13 mouse cellular contexts compared by ENCODE assay signal in genomic region chr2:71315022-71315421, GRCm38 (mm10). TPM values are rescaled to one million over a fixed set of nuclear protein-coding genes. Genes with fewer than 3 reads are reported as not detected.
DNase-seq lines count a peak whose midpoint lies in the region; ATAC-seq and TF ChIP-seq lines count a peak whose summit lies in the region.
"Had no signal": no experiment of that assay in that cellular context is flagged by ENCODE, and none has a peak within 500 bp of the region (broad histone marks: within the 10 kb centered on the region; RNA-seq: fewer than 3 reads in every experiment).

No protein-coding gene starts in this region.

- no peak overlapping the region for H3K27ac ChIP-seq in kidney, postnatal 0 days
- peak overlapping the region; percentile 67 for H3K27ac ChIP-seq in embryonic facial prominence, embryonic 12.5 days
- H3K27ac ChIP-seq: layer of hippocampus, adult 2 months had no signal

- no peak overlapping the region for H3K9ac ChIP-seq in kidney, postnatal 0 days (ENCODE audit: low read depth, low read length)
- H3K9ac ChIP-seq in embryonic facial prominence, embryonic 12.5 days: no peak overlapping the region

- 0 out of 2 replicates have a peak, but pooled peaks cover 5% of the 10 kb centered on the region for H3K4me1 ChIP-seq in kidney, postnatal 0 days (replicated peaks; ENCODE audit: insufficient read depth, low read length)
- peaks cover 31% of the 10 kb centered on the region for H3K4me1 ChIP-seq in embryonic facial prominence, embryonic 12.5 days

- peak; percentile 56 for DNase-seq in kidney, postnatal 0 days (ENCODE audit: low spot score)
- no peak for DNase-seq in kidney, adult 8-10 months
- DNase-seq in embryo, embryonic 10.5 days (ENCODE audit: low spot score): peak; percentile 61
- peak; percentile 62 for DNase-seq in mesoderm, embryonic 11.5 days (ENCODE audit: low read depth, low spot score)
- no peak for DNase-seq in layer of hippocampus, postnatal 36 days
- DNase-seq in adrenal gland, adult 2 months: no peak
- DNase-seq: adrenal gland, postnatal 10 days; cerebellum, adult 11 months; heart, adult 18-20 months; left cerebral cortex, postnatal 4 days; lung, adult 2 months had no signal

- H3K36me3 ChIP-seq in kidney, postnatal 0 days (ENCODE audit: insufficient read depth, low read length): 0 out of 2 replicates have a peak, but pooled peaks cover 8% of the 10 kb centered on the region
- peaks cover 21% of the 10 kb centered on the region; the same call in 1 of the 2 replicates for H3K36me3 ChIP-seq in embryonic facial prominence, embryonic 12.5 days

- no peaks in the 10 kb centered on the region for H3K27me3 ChIP-seq in kidney, postnatal 0 days (ENCODE audit: insufficient read depth, low read length)
- H3K27me3 ChIP-seq in embryonic facial prominence, embryonic 12.5 days: no peaks in the 10 kb centered on the region

- H3K4me2 ChIP-seq in kidney, postnatal 0 days (ENCODE audit: low read length): peak overlapping the region; percentile 47
- peak overlapping the region; percentile 32 for H3K4me2 ChIP-seq in embryonic facial prominence, embryonic 12.5 days (replicated peaks)

- no peak for TF ChIP-seq CTCF in kidney, postnatal 0 days (IDR thresholded peaks at IDR 0.05; ENCODE audit: low read depth)

- H3K9me3 ChIP-seq in kidney, postnatal 0 days (replicated peaks; ENCODE audit: low read length): no peaks in the 10 kb centered on the region
- H3K9me3 ChIP-seq in embryonic facial prominence, embryonic 12.5 days: no peaks in the 10 kb centered on the region

- WGBS in kidney, postnatal 0 days: 43% methylated on average over 14 of the region's 14 CpGs
- WGBS in embryonic facial prominence, embryonic 12.5 days: 33% methylated on average over 14 of the region's 14 CpGs

- ATAC-seq in kidney, postnatal 0 days (replicated peaks; ENCODE audit: low FRiP score, low read depth): no peak
- no peak for ATAC-seq in embryonic facial prominence, embryonic 12.5 days (ENCODE audit: insufficient number of reproducible peaks, insufficient read depth, low FRiP score, low TSS enrichment)

- peak overlapping the region; percentile 20 for H3K4me3 ChIP-seq in kidney, postnatal 0 days (replicated peaks; ENCODE audit: low read depth, low read length)
- H3K4me3 ChIP-seq in embryonic facial prominence, embryonic 12.5 days: no peak overlapping the region
- H3K4me3 ChIP-seq: layer of hippocampus, adult 2 months had no signal

RNA-seq across cellular contexts. Expression of gene Slc25a12, which starts 52.5 kb away (rescaled TPM):
- polyA plus RNA-seq in kidney, postnatal 0 days (2015; fragmentation: Nextera tagmentation; extraction: Ambion mirVana): 50.9 and 51.4 TPM in 2 replicates
- polyA plus RNA-seq in embryonic facial prominence, embryonic 12.5 days (2016; fragmentation: Nextera tagmentation; extraction: Ambion mirVana): 44.0 and 45.8 TPM in 2 replicates
- total RNA-seq in layer of hippocampus, postnatal 36 days (2021): 100 to 1,000 TPM; 155 to 160 TPM
- total RNA-seq in adrenal gland, adult 2 months (2021): 10 to 100 TPM; 60.7 to 74.1 TPM
- 32.8 and 46.3 TPM in 2 replicates for polyA plus RNA-seq in adrenal gland, adult 2 months (2012; rRNA removed)

Comparison
In these comparisons a context has a peak if more than half of its experiments do, and no peak if none do; other contexts are left out.
1. DNase-seq: peak in kidney, postnatal 0 days (single experiment), embryo, embryonic 10.5 days (single experiment) and mesoderm, embryonic 11.5 days (single experiment); none in kidney, adult 8-10 months (0 of 2), layer of hippocampus, postnatal 36 days (0 of 2) and adrenal gland, adult 2 months (single experiment).